ENCODE assay signal across 12 mouse cellular contexts in genomic region chr1:59321076-59321879, GRCm38 (mm10).
DNase-seq lines count a peak whose midpoint lies in the region; ATAC-seq and TF ChIP-seq lines count a peak whose summit lies in the region.
"Had no signal": no experiment of that assay in that cellular context is flagged by ENCODE, and none has a peak within 500 bp of the region (broad histone marks: within the 10 kb centered on the region; RNA-seq: fewer than 3 reads in every experiment).

No protein-coding gene starts in this region.

- H3K4me2 ChIP-seq in embryonic facial prominence, embryonic 14.5 days (ENCODE audit: low read depth, low read length), result no peak overlapping the region
- peak overlapping the region; percentile 44 for H3K4me2 ChIP-seq in liver, postnatal 0 days (ENCODE audit: low read depth, low read length)
- H3K4me2 ChIP-seq: neural tube, embryonic 12.5 days had no signal

- TF ChIP-seq EP300 in MEL (IDR thresholded peaks at IDR 0.05; ENCODE audit: low read depth in 1 of 2, low read length in 2 of 2), result no peak; a peak in 1 of 4 replicates
- no peak for TF ChIP-seq EP300 in liver, postnatal 0 days (IDR thresholded peaks at IDR 0.05; ENCODE audit: low read depth)

- H3K36me3 ChIP-seq in MEL (ENCODE audit: control insufficient read depth in 1 of 2, insufficient read depth in 2 of 2, low read length in 2 of 2), result peaks cover 0 to 6% of the 10 kb centered on the region in 2 experiments; a peak in 2 of 4 replicates
- no peaks in the 10 kb centered on the region for H3K36me3 ChIP-seq in embryonic facial prominence, embryonic 14.5 days (ENCODE audit: control insufficient read depth, insufficient read depth, low read length)
- H3K36me3 ChIP-seq in liver, postnatal 0 days (replicated peaks; ENCODE audit: insufficient read depth, low read length), result no peaks in the 10 kb centered on the region
- H3K36me3 ChIP-seq: midbrain, embryonic 10.5 days; neural tube, embryonic 12.5 days had no signal

- 70% methylated on average over 9 of the region's 9 CpGs for WGBS in embryonic facial prominence, embryonic 14.5 days
- WGBS in liver, postnatal 0 days (ENCODE audit: insufficient replicate concordance), result 34% methylated on average over 9 of the region's 9 CpGs

- TF ChIP-seq RAD21 in MEL (IDR thresholded peaks at IDR 0.05; ENCODE audit: low read depth, low read length), result no peak

- peaks cover 6 to 10% of the 10 kb centered on the region in 2 experiments for H3K27me3 ChIP-seq in MEL (ENCODE audit: control insufficient read depth in 1 of 2, insufficient read depth in 2 of 2, low read length in 2 of 2)
- no peaks in the 10 kb centered on the region for H3K27me3 ChIP-seq in embryonic facial prominence, embryonic 14.5 days (replicated peaks; ENCODE audit: control insufficient read depth, insufficient read depth, low read length)
- H3K27me3 ChIP-seq in liver, postnatal 0 days (ENCODE audit: insufficient read depth, low read length), result no peaks in the 10 kb centered on the region
- H3K27me3 ChIP-seq: neural tube, embryonic 12.5 days had no signal

- no peak for ATAC-seq in embryonic facial prominence, embryonic 14.5 days (ENCODE audit: low read depth)
- peak; percentile 89 for ATAC-seq in liver, postnatal 0 days
- ATAC-seq: CD4-positive, CD25-positive, alpha-beta regulatory T cell, adult 4 months had no signal

- peaks cover 0 to 3% of the 10 kb centered on the region in 2 experiments; a peak in 2 of 4 replicates for H3K4me1 ChIP-seq in MEL (ENCODE audit: control insufficient read depth in 1 of 2, insufficient read depth in 2 of 2, low read length in 2 of 2)
- peaks cover 20% of the 10 kb centered on the region; the same call in 1 of the 2 replicates for H3K4me1 ChIP-seq in embryonic facial prominence, embryonic 14.5 days (ENCODE audit: control insufficient read depth, insufficient read depth, low read length)
- peaks cover 20% of the 10 kb centered on the region for H3K4me1 ChIP-seq in liver, postnatal 0 days (ENCODE audit: insufficient read depth)

- no peak for TF ChIP-seq POLR2A in MEL (IDR thresholded peaks at IDR 0.05; ENCODE audit: control insufficient read depth in 1 of 2, insufficient read depth in 1 of 2, low read depth in 1 of 2, low read length in 2 of 2, poor library complexity in 1 of 2)

- H3K27ac ChIP-seq in MEL (ENCODE audit: control insufficient read depth, low read depth, low read length), result no peak overlapping the region
- H3K27ac ChIP-seq in embryonic facial prominence, embryonic 14.5 days (replicated peaks; ENCODE audit: low read depth, low read length), result peak overlapping the region; percentile 70; the same call in 1 of the 2 replicates
- peak overlapping the region; percentile 81 for H3K27ac ChIP-seq in liver, postnatal 0 days (ENCODE audit: low read depth)
- H3K27ac ChIP-seq: midbrain, embryonic 10.5 days; neural tube, embryonic 12.5 days had no signal

- peak; percentile 70 for DNase-seq in kidney, adult 9 months
- DNase-seq in kidney, adult 18-20 months, result no peak
- DNase-seq in MEL (ENCODE audit: low read depth, low spot score) (no peak), adipocyte (ENCODE audit: low spot score) (no peak)
- DNase-seq in embryonic facial prominence, embryonic 14.5 days (ENCODE audit: low spot score), result no peak
- no peak for DNase-seq in liver, postnatal 0 days
- no peak for DNase-seq in spleen, postnatal 14 days (ENCODE audit: low spot score in 2 of 2)
- DNase-seq in cerebellum, adult 8-10 months, result no peak
- DNase-seq: adrenal gland, adult 8-10 months had no signal

- H3K9me3 ChIP-seq in MEL (replicated peaks; ENCODE audit: insufficient read depth, low read length), result no peaks in the 10 kb centered on the region
- H3K9me3 ChIP-seq in embryonic facial prominence, embryonic 14.5 days (ENCODE audit: control insufficient read depth, low read length), result no peaks in the 10 kb centered on the region
- H3K9me3 ChIP-seq in liver, postnatal 0 days (ENCODE audit: low read length), result no peaks in the 10 kb centered on the region
- H3K9me3 ChIP-seq: neural tube, embryonic 12.5 days had no signal

- H3K79me2 ChIP-seq in MEL (ENCODE audit: control insufficient read depth, insufficient read depth, low read length, poor library complexity), result no peaks in the 10 kb centered on the region

- no peak overlapping the region for H3K9ac ChIP-seq in MEL (ENCODE audit: control insufficient read depth, low read depth, low read length, poor library complexity, severe bottlenecking)
- H3K9ac ChIP-seq in embryonic facial prominence, embryonic 14.5 days (ENCODE audit: low read depth, low read length), result no peak overlapping the region
- no peak overlapping the region for H3K9ac ChIP-seq in liver, postnatal 0 days (replicated peaks)
- H3K9ac ChIP-seq: neural tube, embryonic 12.5 days had no signal

- TF ChIP-seq CTCF in MEL (IDR thresholded peaks at IDR 0.05 in 2 of 3, conservative IDR thresholded peaks at IDR 0.05 in 1 of 3; ENCODE audit: control insufficient read depth in 1 of 3, insufficient read depth in 1 of 3, low read depth in 2 of 3, low read length in 3 of 3, poor library complexity in 1 of 3, severe bottlenecking in 1 of 3), result no peak
- TF ChIP-seq CTCF in liver, postnatal 0 days (IDR thresholded peaks at IDR 0.05; ENCODE audit: low read depth), result no peak

- no peak overlapping the region for H3K4me3 ChIP-seq in MEL (ENCODE audit: control insufficient read depth in 1 of 2, insufficient read depth in 1 of 2, low read depth in 2 of 2, low read length in 2 of 2)
- H3K4me3 ChIP-seq in embryonic facial prominence, embryonic 14.5 days (ENCODE audit: low read depth, low read length), result no peak overlapping the region
- no peak overlapping the region for H3K4me3 ChIP-seq in liver, postnatal 0 days (ENCODE audit: low read depth, low read length)
- H3K4me3 ChIP-seq: midbrain, embryonic 10.5 days; neural tube, embryonic 12.5 days had no signal

TF ChIP-seq in MEL, 35 proteins besides CTCF, POLR2A, EP300 and RAD21:
- TF ChIP-seq POLR2AphosphoS5 (IDR thresholded peaks at IDR 0.05; ENCODE audit: borderline replicate concordance, low read depth, low read length) (no peak), ZC3H11A (IDR thresholded peaks at IDR 0.05; ENCODE audit: low read depth, low read length) (no peak), GATA1 (IDR thresholded peaks at IDR 0.05; ENCODE audit: low read depth, low read length) (0 out of 2 replicates have a peak, but pooled peaks have one; percentile 11), TCF12 (IDR thresholded peaks at IDR 0.05; ENCODE audit: low read depth, low read length) (peak; percentile 30; the same call in 1 of the 2 replicates)
